Mouse (Mus musculus) c-Kit-positive CD71-negative TER-119-negative erythroid progenitor cells, embryonic 14.5 days (primary cell): ENCODE measurements around the gene Lrrc4.

Experiments
- DNase-seq: peaks from one replicate; pipeline ENCODE4 v3.0.0-alpha.2; 2013; ENCODE audit warnings: low read depth

Gene Lrrc4

DNA sequence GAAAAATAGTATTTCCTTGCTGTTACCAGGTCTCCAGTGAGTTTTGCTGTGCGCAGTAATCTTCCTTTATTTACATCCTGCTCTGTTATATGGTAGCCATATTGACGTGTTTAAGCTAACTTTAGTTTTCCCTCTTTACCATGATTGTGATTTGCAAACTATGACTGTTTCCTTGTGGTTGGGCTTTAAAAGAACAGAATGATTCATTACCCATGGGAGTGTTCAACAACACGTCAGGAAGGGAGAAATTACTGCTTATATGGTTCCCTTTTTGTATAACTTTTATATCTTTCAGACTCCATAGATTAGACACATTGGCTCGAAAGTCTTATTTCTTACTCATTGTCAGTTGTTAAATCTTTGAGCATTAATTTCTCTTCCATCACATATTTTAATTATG is 218.1 kb downstream of the Lrrc4 start:
- DNase-seq = no peak
